Mouse (Mus musculus) lung, adult 2 months (tissue): ENCODE data around the gene Tex46.

ENCODE experiments used
- CTCF ChIP-seq: fragments of 200-500 bp; IDR thresholded peaks from 2 replicates; pipeline ENCODE4 v1.5.1; 2011; ENCODE audit warnings: mild to moderate bottlenecking, low read length, control low read depth; ENCODE audit not compliant: insufficient read depth
- POLR2A ChIP-seq: fragments of 200-500 bp; IDR thresholded peaks from 2 replicates; pipeline ENCODE4 v1.6.1; 2011; ENCODE audit warnings: low read depth, mild to moderate bottlenecking, control low read depth, low read length, borderline replicate concordance; ENCODE audit errors: extremely low read depth

GRCm38 (mm10) chr4:136602018-136602554 is 8.2 kb upstream of the Tex46 start:
- TF ChIP-seq CTCF (no peak), POLR2A (no peak)
